ENCODE assay signal across 8 mouse cellular contexts in genomic region chr4:95049884-95050517, GRCm38 (mm10). TPM values are rescaled to one million over a fixed set of nuclear protein-coding genes. Genes with fewer than 3 reads are reported as not detected.
DNase-seq lines count a peak whose midpoint lies in the region; ATAC-seq lines count a peak whose summit lies in the region.

No protein-coding gene starts in this region.

- intact Hi-C loops in heart, postnatal 25 days (cut with DNase I) = loop anchor here (2.0 to 10.0 kb wide), 7 partner anchors 41 to 675 kb away; partner anchors contain the start of gene Fggy

- WGBS in forebrain, embryonic 13.5 days = 1% methylated on average over 34 of the region's 34 CpGs
- under 1% methylated on average over 34 of the region's 34 CpGs for WGBS in lung, embryonic 15.5 days

- peak overlapping the region; percentile 86 for H3K4me3 ChIP-seq in forebrain, embryonic 13.5 days
- H3K4me3 ChIP-seq in lung, embryonic 15.5 days = peak overlapping the region; percentile 71

- H3K27me3 ChIP-seq in forebrain, embryonic 13.5 days = no peaks in the 10 kb centered on the region
- H3K27me3 ChIP-seq in lung, embryonic 15.5 days = no peaks in the 10 kb centered on the region

- peak overlapping the region; percentile 97 for H3K9ac ChIP-seq in forebrain, embryonic 13.5 days
- H3K9ac ChIP-seq in lung, embryonic 15.5 days = peak overlapping the region; percentile 79

- no peak for ATAC-seq in forebrain, embryonic 13.5 days
- ATAC-seq in lung, embryonic 15.5 days (ENCODE audit: borderline replicate concordance, extremely low read depth, low FRiP score, low TSS enrichment) = no peak

- DNase-seq in CD4-positive helper T cell, adult 2 months (ENCODE audit: low read depth, low spot score) = peak; percentile 65
- peak; percentile 90 for DNase-seq in brain, adult 2 months (ENCODE audit: low read depth, low spot score)
- DNase-seq in heart, postnatal 25 days (ENCODE audit: low spot score) = peak; percentile 78
- peak; percentile 57 to 71 for DNase-seq in layer of hippocampus, adult 8-10 months (ENCODE audit: low spot score in 2 of 2)
- peak; percentile 79 for DNase-seq in ovary, postnatal 14 days (ENCODE audit: low spot score)
- DNase-seq in thymus, postnatal 0 days (ENCODE audit: low spot score) = peak; percentile 43

- H3K36me3 ChIP-seq in forebrain, embryonic 13.5 days (ENCODE audit: poor library complexity, severe bottlenecking) = no peaks in the 10 kb centered on the region
- no peaks in the 10 kb centered on the region for H3K36me3 ChIP-seq in lung, embryonic 15.5 days

- peaks cover 36% of the 10 kb centered on the region for H3K4me1 ChIP-seq in forebrain, embryonic 13.5 days
- H3K4me1 ChIP-seq in lung, embryonic 15.5 days = peaks cover 28% of the 10 kb centered on the region

- H3K27ac ChIP-seq in forebrain, embryonic 13.5 days = peak overlapping the region; percentile 98
- H3K27ac ChIP-seq in lung, embryonic 15.5 days = peak overlapping the region; percentile 99

- H3K4me2 ChIP-seq in forebrain, embryonic 13.5 days = peak overlapping the region; percentile 91
- H3K4me2 ChIP-seq in lung, embryonic 15.5 days = peak overlapping the region; percentile 82

- H3K9me3 ChIP-seq in forebrain, embryonic 13.5 days (replicated peaks) = no peaks in the 10 kb centered on the region
- H3K9me3 ChIP-seq in lung, embryonic 15.5 days = no peaks in the 10 kb centered on the region

RNA-seq across cellular contexts. Expression of gene Jun, which starts 2.0 kb away (rescaled TPM):
- polyA plus RNA-seq in forebrain, embryonic 13.5 days (2015; fragmentation: Nextera tagmentation; extraction: Ambion mirVana) = 87.2 and 97.6 TPM in 2 replicates
- total RNA-seq in heart, postnatal 25 days (2021) = 10 to 100 TPM; 41.1 to 58.1 TPM
- 10 to 100 TPM; 85.9 to 98.9 (median 93.5) TPM for total RNA-seq in layer of hippocampus, adult 8-10 months (2022)
- 123 and 124 TPM in 2 replicates for polyA plus RNA-seq in lung, embryonic 15.5 days (2015; fragmentation: Nextera tagmentation; extraction: Ambion mirVana)
- 10.3 and 11.3 TPM in 2 replicates for polyA plus RNA-seq in thymus, postnatal 0 days (2015; fragmentation: Nextera tagmentation; extraction: Ambion mirVana)
